Mouse (Mus musculus) forebrain, embryonic 12.5 days (tissue): ENCODE measurements around the gene Mlxip. TPM values are rescaled to one million over a fixed set of nuclear protein-coding genes. Genes with fewer than 3 reads are reported as not detected.

Experiments used
- ATAC-seq: fragments of 200-750 bp; cut with Nextera tagmentation; 2 replicates; pipeline ENCODE4 v1.8.0; 2017; ENCODE audit warnings: moderate TSS enrichment; ENCODE audit not compliant: low FRiP score
- H3K27ac ChIP-seq: fragments of 300-500 bp; sonication (generic); 2 replicates; pipeline ENCODE4 v1.5.1; 2016; ENCODE audit warnings: mild to moderate bottlenecking
- H3K27me3 ChIP-seq: fragments of 300-500 bp; sonication (generic); 2 replicates; pipeline ENCODE4 v1.6.1; 2016; ENCODE audit warnings: mild to moderate bottlenecking
- H3K36me3 ChIP-seq: fragments of 300-500 bp; sonication (generic); replicated peaks from 2 replicates; pipeline ENCODE4 v1.6.1; 2016; ENCODE audit warnings: mild to moderate bottlenecking
- H3K4me1 ChIP-seq: fragments of 300-500 bp; sonication (generic); 2 replicates; pipeline ENCODE4 v1.6.1; 2016
- H3K4me2 ChIP-seq: fragments of 300-500 bp; sonication (generic); 2 replicates; pipeline ENCODE4 v1.6.1; 2016; ENCODE audit warnings: mild to moderate bottlenecking, moderate library complexity
- H3K4me3 ChIP-seq: fragments of 300-500 bp; sonication (generic); replicated peaks from 2 replicates; pipeline ENCODE4 v1.5.1; 2016; ENCODE audit warnings: mild to moderate bottlenecking
- H3K9ac ChIP-seq: fragments of 300-500 bp; sonication (generic); 2 replicates; pipeline ENCODE4 v1.6.1; 2016; ENCODE audit warnings: mild to moderate bottlenecking
- H3K9me3 ChIP-seq: fragments of 300-500 bp; sonication (generic); 2 replicates; pipeline ENCODE4 v1.6.1; 2016
- WGBS: fragments of 180-500 bp; shearing (Covaris S2); methylation state at CpG from one replicate; pipeline ENCODE4 v1.1.7; 2016; 5-methylcytosine and 5-hydroxymethylcytosine counted together
- polyA plus RNA-seq: library from polyadenylated mRNA; unstranded; fragments of >200 nt; fragmentation: Nextera tagmentation; extraction: Ambion mirVana; gene quantifications from 2 replicates; pipeline ENCODE4 v1.2.1, GENCODE M21; 2016

Mlxip gene
- polyA plus RNA-seq, 1 experiment from 2014 or later: 19.0 TPM

GRCm38 (mm10) chr5:123489935-123490334 lies 95.3 kb downstream of the Mlxip start:
- WGBS: 70% methylated on average over 9 of the region's 9 CpGs
- H3K9me3 ChIP-seq: no peaks in the 10 kb centered on the region
- no peak overlapping the region for H3K9ac ChIP-seq

GRCm38 (mm10) chr5:123499717-123500116 lies 105.1 kb downstream of the Mlxip start:
- peaks cover 12% of the 10 kb centered on the region for H3K4me1 ChIP-seq
- no peak overlapping the region for H3K27ac ChIP-seq
- no peak overlapping the region for H3K4me2 ChIP-seq
- no peak overlapping the region for H3K4me3 ChIP-seq
- H3K9ac ChIP-seq: no peak overlapping the region
- WGBS: 45% methylated on average over 4 of the region's 4 CpGs
- peaks cover 19% of the 10 kb centered on the region; the same call in 1 of the 2 replicates for H3K27me3 ChIP-seq
- no peaks in the 10 kb centered on the region for H3K36me3 ChIP-seq
- no peak for ATAC-seq
- no peaks in the 10 kb centered on the region for H3K9me3 ChIP-seq

More at GRCm38 (mm10) chr5:123489935-123490334, 95.3 kb downstream of the Mlxip start:
- no peak for ATAC-seq
- Histone ChIP-seq H3K27me3 (peaks cover 7% of the 10 kb centered on the region; the same call in 1 of the 2 replicates), H3K4me2 (no peak overlapping the region), H3K27ac (no peak overlapping the region), H3K4me3 (no peak overlapping the region), H3K36me3 (no peaks in the 10 kb centered on the region), H3K4me1 (peaks cover 8% of the 10 kb centered on the region)

GRCm38 (mm10) chr5:123501973-123502372 lies 107.4 kb downstream of the Mlxip start:
- Histone ChIP-seq H3K27ac (no peak overlapping the region), H3K9ac (no peak overlapping the region), H3K4me3 (no peak overlapping the region), H3K36me3 (no peaks in the 10 kb centered on the region), H3K4me1 (peaks cover 12% of the 10 kb centered on the region), H3K27me3 (peaks cover 18% of the 10 kb centered on the region; the same call in 1 of the 2 replicates), H3K9me3 (no peaks in the 10 kb centered on the region), H3K4me2 (no peak overlapping the region)
- ATAC-seq: no peak
- WGBS: 83% methylated on average over 4 of the region's 4 CpGs

Other genes starting within 250 kb of the Mlxip start
- gene Psmd9, start 225.4 kb upstream of the Mlxip start, polyA plus RNA-seq: 66.5 and 71.6 TPM in 2 replicates
- not detected in 2 replicates for gene Hpd, start 212.1 kb upstream of the Mlxip start, polyA plus RNA-seq
- gene Wdr66, start 142.7 kb upstream of the Mlxip start, polyA plus RNA-seq: 1.3 and 2.3 TPM in 2 replicates
- gene Bcl7a, start 51.0 kb upstream of the Mlxip start, polyA plus RNA-seq: 64.4 and 66.5 TPM in 2 replicates
- not detected in 2 replicates for gene Lrrc43, start 94.5 kb downstream of the Mlxip start, polyA plus RNA-seq
- gene Il31, start 94.7 kb downstream of the Mlxip start, polyA plus RNA-seq: not detected in 2 replicates
- gene B3gnt4, start 115.7 kb downstream of the Mlxip start, polyA plus RNA-seq: 1.8 and 2.1 TPM in 2 replicates
- 128 and 135 TPM in 2 replicates for gene Diablo, start 129.4 kb downstream of the Mlxip start, polyA plus RNA-seq
- 0.38 and 0.69 TPM in 2 replicates for gene Gm49027, start 130.7 kb downstream of the Mlxip start, polyA plus RNA-seq
- gene Vps33a, start 178.2 kb downstream of the Mlxip start, polyA plus RNA-seq: 35.7 and 35.8 TPM in 2 replicates